Mouse (Mus musculus) intestine, embryonic 15.5 days (tissue): Measurements from ENCODE around the gene Med12l. TPM values are rescaled to one million over a fixed set of nuclear protein-coding genes. Genes with fewer than 3 reads are reported as not detected.
A peak's percentile ranks its signal among the peaks of the same experiment; 100 is the strongest.

Source experiments
- ATAC-seq: fragments of 200-750 bp; cut with Nextera tagmentation; 2 replicates; pipeline ENCODE4 v1.8.0; 2017; ENCODE audit warnings: moderate TSS enrichment, moderate library complexity
- H3K27ac ChIP-seq: fragments of 300-500 bp; sonication (generic); 2 replicates; pipeline ENCODE4 v1.5.1; 2015; ENCODE audit warnings: mild to moderate bottlenecking, inconsistent platforms
- H3K27me3 ChIP-seq: fragments of 300-500 bp; sonication (generic); replicated peaks from 2 replicates; pipeline ENCODE4 v1.6.1; 2015; ENCODE audit warnings: inconsistent platforms
- H3K36me3 ChIP-seq: fragments of 300-500 bp; sonication (generic); 2 replicates; pipeline ENCODE4 v1.6.1; 2015; ENCODE audit warnings: inconsistent platforms
- H3K4me1 ChIP-seq: fragments of 300-500 bp; sonication (generic); replicated peaks from 2 replicates; pipeline ENCODE4 v1.6.1; 2015; ENCODE audit warnings: inconsistent platforms
- H3K4me2 ChIP-seq: fragments of 300-500 bp; sonication (generic); replicated peaks from 2 replicates; pipeline ENCODE4 v1.6.1; 2015; ENCODE audit warnings: mild to moderate bottlenecking, inconsistent platforms
- H3K4me3 ChIP-seq: fragments of 300-500 bp; sonication (generic); replicated peaks from 2 replicates; pipeline ENCODE4 v1.5.1; 2015; ENCODE audit warnings: inconsistent platforms
- H3K9ac ChIP-seq: fragments of 300-500 bp; sonication (generic); 2 replicates; pipeline ENCODE4 v1.6.1; 2015; ENCODE audit warnings: inconsistent platforms
- H3K9me3 ChIP-seq: fragments of 300-500 bp; sonication (generic); 2 replicates; pipeline ENCODE4 v1.6.1; 2016; ENCODE audit warnings: inconsistent platforms
- WGBS: fragments of 180-500 bp; shearing (Covaris S2); methylation state at CpG from one replicate; pipeline ENCODE4 v1.1.7; 2015; 5-methylcytosine and 5-hydroxymethylcytosine counted together
- polyA plus RNA-seq: library from polyadenylated mRNA; unstranded; fragments of >200 nt; fragmentation: Nextera tagmentation; extraction: Ambion mirVana; gene quantifications from 2 replicates; pipeline ENCODE4 v1.2.1, GENCODE M21; 2015

Med12l gene
- polyA plus RNA-seq, 1 experiment from 2014 or later = 1.1 TPM

DNA sequence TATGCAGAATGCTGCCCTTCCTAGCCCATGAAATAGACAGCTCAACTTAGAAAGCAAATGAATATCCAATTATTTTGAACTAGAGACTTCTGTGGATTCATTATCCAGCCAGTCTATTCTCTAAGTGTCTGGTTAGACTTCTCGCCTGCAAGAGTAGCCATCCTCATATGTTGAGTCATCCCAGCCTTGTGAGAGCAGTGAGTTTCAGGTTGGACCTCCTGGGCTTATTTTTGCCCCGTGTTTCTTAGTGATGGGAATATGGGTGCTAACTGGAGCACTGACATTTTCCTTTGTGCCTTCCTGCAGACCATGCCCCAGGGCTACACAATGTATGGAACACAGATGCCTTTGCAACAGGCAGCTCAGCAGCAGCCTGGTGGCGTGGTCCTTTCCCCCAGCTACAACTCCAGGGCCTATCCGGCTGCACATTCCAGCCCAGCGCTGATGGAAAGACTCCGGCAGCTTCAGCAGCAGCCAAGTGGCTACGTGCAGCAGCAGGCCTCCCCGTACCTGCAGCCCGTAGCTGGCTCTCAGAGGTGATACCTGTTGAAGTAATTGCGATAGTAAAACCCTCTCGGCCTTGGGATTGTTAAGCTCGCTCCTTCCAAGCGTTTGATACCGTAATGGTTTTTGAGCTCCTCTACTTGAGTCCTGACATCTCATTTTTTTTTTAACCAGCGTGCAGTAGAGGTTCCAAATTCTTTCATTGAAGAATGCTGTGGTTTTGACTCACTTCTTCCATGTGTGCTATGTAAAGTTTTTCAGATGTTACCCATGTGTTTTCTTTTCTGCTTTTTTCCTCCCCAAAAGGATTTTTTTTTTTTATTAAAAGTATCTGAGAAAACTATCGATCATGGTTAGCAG lies 290.3 kb downstream of the Med12l start:
- 89% methylated on average over 16 of the region's 16 CpGs for WGBS
- Histone ChIP-seq H3K36me3 (no peaks in the 10 kb centered on the region), H3K4me3 (no peak overlapping the region), H3K27me3 (no peaks in the 10 kb centered on the region), H3K4me1 (no peaks in the 10 kb centered on the region), H3K9ac (no peak overlapping the region), H3K4me2 (no peak overlapping the region), H3K27ac (no peak overlapping the region), H3K9me3 (no peaks in the 10 kb centered on the region)
- no peak for ATAC-seq

DNA sequence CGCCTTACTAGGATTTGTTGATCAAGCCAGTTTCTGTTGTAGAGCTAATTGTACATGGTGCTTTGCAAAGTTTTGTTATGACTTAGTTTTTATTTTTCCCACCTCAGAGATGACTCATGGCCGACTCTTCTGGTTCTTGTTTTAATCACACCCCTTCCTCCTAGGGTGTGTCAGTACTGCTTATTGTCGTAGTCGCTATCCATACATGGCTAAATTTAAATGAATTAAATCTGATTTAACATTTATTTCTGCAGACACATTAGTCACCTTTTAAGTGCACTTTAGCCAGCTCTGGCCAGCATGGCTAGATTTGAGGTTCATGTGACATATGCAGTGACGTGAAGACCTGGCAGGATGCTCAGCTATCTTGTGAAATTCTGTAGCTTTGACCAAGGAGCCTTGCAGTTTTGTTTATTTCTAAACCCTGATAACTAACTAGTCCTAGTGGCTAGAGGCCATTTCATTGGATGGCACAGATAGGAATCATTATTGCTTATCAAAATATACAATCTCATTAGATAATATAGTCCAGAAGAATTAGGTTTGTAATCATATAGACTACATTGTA lies 291.0 kb downstream of the Med12l start:
- Histone ChIP-seq H3K9ac (no peak overlapping the region), H3K4me3 (no peak overlapping the region), H3K9me3 (no peaks in the 10 kb centered on the region), H3K27ac (no peak overlapping the region), H3K36me3 (no peaks in the 10 kb centered on the region), H3K4me2 (no peak overlapping the region), H3K27me3 (no peaks in the 10 kb centered on the region), H3K4me1 (no peaks in the 10 kb centered on the region)
- ATAC-seq = no peak
- 88% methylated on average over 5 of the region's 5 CpGs for WGBS

DNA sequence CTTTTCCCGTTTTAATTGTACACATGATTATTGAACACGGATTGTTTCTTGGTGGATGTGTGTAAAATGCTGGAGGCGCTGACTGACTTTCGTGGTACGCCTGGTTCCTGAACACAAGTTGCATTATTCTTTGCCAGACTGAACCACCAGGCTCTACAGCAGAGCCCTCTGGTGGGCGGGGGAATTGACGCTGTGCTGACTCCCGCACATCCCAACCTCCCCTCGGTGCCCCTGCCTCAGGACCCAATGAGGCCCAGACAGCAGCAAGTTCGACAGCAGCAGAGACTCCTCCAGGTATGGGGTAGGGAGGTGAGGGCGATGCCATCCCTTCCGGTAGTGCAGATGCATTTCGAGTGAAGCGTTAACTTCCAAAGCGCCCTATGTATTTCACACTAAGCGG lies 292.0 kb downstream of the Med12l start:
- WGBS = 86% methylated on average over 16 of the region's 16 CpGs
- H3K4me3 ChIP-seq = no peak overlapping the region
- no peaks in the 10 kb centered on the region for H3K4me1 ChIP-seq
- H3K27me3 ChIP-seq = no peaks in the 10 kb centered on the region
- ATAC-seq = no peak
- H3K4me2 ChIP-seq = no peak overlapping the region
- H3K9me3 ChIP-seq = no peaks in the 10 kb centered on the region
- no peak overlapping the region for H3K27ac ChIP-seq
- H3K36me3 ChIP-seq = no peaks in the 10 kb centered on the region
- no peak overlapping the region for H3K9ac ChIP-seq

DNA sequence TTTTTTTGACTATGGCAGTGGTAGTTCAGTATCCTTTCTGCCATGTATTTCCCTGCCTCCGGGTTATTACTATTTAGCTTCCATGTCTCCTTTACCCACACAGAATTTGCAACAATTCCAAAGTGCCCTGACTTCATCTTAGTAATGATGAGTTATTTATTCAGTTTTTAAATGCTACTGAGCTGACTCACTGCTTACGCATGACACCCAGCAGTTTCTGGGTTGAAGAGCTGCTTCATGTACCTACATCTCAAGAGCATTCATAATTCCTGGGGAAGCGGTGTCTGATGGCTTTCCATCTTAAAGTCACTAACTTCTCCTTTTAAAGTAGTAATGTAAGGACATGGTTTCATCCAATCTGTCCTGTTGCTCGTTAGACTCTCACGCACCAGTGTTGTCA lies 299.3 kb downstream of the Med12l start:
- H3K36me3 ChIP-seq = no peaks in the 10 kb centered on the region
- WGBS = 93% methylated on average over 5 of the region's 5 CpGs
- no peaks in the 10 kb centered on the region for H3K27me3 ChIP-seq
- no peak for ATAC-seq
- H3K4me1 ChIP-seq = no peaks in the 10 kb centered on the region
- no peaks in the 10 kb centered on the region for H3K9me3 ChIP-seq
- no peak overlapping the region for H3K9ac ChIP-seq
- H3K4me2 ChIP-seq = no peak overlapping the region
- H3K4me3 ChIP-seq = no peak overlapping the region
- H3K27ac ChIP-seq = no peak overlapping the region

DNA sequence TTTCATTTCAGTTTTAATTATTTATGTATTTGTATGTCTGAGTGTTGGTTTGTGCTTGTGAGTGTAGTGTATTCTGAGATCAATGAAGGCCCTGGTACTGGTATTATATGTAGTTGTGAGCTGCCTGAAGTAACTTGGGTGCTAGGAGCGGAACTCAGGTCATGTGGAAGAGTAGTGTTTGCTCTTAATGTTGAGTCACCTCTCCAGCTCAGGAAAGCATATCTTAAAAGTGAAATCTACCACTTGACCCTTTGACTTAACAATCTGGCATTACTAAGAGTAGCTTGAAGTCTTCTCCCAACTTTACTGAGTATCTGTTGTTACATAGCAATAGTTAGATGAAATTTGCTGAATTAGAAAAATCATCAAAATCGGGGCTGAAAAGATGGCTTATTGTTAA lies 299.9 kb downstream of the Med12l start:
- ATAC-seq = no peak
- H3K4me3 ChIP-seq = no peak overlapping the region
- no peak overlapping the region for H3K4me2 ChIP-seq
- H3K36me3 ChIP-seq = no peaks in the 10 kb centered on the region
- no peaks in the 10 kb centered on the region for H3K9me3 ChIP-seq
- no peaks in the 10 kb centered on the region for H3K4me1 ChIP-seq
- H3K27ac ChIP-seq = no peak overlapping the region
- WGBS = 92% methylated on average over 2 of the region's 2 CpGs
- H3K27me3 ChIP-seq = no peaks in the 10 kb centered on the region
- no peak overlapping the region for H3K9ac ChIP-seq

DNA sequence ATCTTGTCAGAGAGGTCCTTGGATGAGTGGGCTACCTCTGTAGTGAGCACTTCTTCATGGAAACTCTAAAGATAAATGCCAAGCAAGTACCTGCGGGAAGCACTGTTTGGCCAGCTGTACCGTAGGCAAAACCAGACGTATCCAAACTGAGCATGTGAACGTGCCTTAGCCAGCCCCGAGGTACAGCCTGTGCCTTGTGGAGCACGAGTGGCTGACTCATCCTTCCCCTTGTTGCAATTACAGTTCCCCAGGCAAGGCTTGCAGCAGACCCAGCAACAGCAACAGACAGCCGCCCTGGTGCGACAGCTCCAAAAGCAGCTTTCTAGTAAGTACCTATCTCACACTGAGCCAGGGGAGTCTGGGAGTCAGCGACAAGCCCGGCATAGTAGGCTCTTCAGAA lies 307.0 kb downstream of the Med12l start:
- WGBS = 82% methylated on average over 10 of the region's 10 CpGs
- H3K36me3 ChIP-seq = no peaks in the 10 kb centered on the region
- H3K4me2 ChIP-seq = no peak overlapping the region
- H3K27ac ChIP-seq = no peak overlapping the region
- H3K9ac ChIP-seq = no peak overlapping the region
- H3K27me3 ChIP-seq = no peaks in the 10 kb centered on the region
- H3K4me1 ChIP-seq = no peaks in the 10 kb centered on the region
- ATAC-seq = no peak
- H3K9me3 ChIP-seq = no peaks in the 10 kb centered on the region
- H3K4me3 ChIP-seq = no peak overlapping the region

DNA sequence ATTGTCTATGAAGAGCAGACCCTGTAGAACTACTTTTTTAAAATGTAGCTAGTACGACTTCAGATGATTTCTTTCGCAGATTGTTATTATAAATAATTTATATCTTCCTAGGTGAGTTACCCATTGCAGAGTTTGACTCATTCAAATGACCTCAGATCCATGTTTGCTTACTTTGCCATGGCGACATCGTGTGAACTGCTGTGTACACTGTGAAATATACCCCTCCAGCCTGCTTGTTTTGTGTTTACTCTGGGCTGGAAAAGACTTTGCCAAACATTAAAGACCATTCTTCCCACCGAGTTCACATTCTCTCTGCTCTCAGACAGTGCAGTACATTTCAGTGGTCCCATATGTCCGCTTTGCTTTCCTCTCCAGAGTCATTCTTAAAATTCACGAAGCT lies 310.5 kb downstream of the Med12l start:
- ATAC-seq = no peak

DNA sequence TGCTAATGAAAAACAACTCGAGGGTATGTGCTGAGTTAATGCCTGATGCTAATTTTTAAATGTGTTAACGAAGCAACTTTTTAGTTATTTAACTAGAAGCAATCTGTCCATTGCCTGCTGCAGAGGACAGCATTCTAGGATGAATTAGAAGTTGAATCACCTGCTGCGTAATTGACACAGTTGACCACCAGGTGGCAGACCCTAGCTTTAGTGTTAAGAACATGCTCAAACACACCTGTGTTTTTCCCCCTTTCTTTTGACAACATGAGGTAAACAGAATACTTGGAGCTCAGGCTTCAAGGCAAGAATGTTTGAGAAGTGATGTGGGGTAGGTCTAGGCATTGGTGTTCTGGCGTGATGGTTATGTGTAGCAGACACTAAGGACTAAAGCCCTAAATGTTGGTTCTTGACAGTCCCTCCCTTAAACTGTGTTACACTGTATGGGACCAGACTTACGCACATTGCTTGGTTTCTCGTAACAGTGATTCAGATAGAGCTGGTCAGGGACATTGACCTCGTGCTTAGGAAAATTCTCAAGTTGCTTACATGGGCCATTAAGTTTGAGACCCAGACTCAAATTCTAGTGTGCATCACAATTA lies 315.8 kb downstream of the Med12l start:
- peak; percentile 63; the same call in 1 of the 2 replicates for ATAC-seq
- Histone ChIP-seq H3K9me3 (no peaks in the 10 kb centered on the region), H3K9ac (no peak overlapping the region), H3K27ac (no peak overlapping the region), H3K4me2 (no peak overlapping the region), H3K36me3 (peaks cover 2% of the 10 kb centered on the region; the same call in 1 of the 2 replicates), H3K27me3 (no peaks in the 10 kb centered on the region), H3K4me3 (no peak overlapping the region), H3K4me1 (no peaks in the 10 kb centered on the region)
- 48% methylated on average over 7 of the region's 7 CpGs for WGBS

More for the DNA sequence above, 310.5 kb downstream of the Med12l start:
- WGBS = 57% methylated on average over 7 of the region's 7 CpGs
- no peaks in the 10 kb centered on the region for H3K36me3 ChIP-seq
- H3K4me1 ChIP-seq = no peaks in the 10 kb centered on the region
- no peaks in the 10 kb centered on the region for H3K9me3 ChIP-seq
- H3K27me3 ChIP-seq = no peaks in the 10 kb centered on the region
- no peak overlapping the region for H3K9ac ChIP-seq
- no peak overlapping the region for H3K27ac ChIP-seq
- H3K4me3 ChIP-seq = no peak overlapping the region
- H3K4me2 ChIP-seq = no peak overlapping the region

DNA sequence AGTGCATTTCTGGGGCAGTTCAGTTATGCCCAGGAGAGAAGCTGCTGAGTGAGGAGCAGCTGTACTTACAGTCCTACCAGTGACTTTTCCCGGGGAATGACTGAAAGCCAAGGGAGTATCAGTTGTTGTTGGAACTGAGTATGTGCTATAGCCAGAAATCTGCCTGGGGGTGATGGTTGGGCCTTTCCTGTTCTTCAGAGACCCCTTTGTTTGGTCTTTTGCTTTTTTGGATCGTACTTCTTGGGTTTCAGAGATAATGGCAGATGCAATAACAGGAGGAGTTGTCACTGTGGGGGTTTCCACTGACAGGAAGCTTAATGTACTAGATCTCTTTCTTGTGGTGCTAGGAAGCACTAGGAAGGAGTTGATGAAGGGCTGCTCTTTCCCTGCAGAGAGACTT lies 322.9 kb downstream of the Med12l start:
- no peak for ATAC-seq
- no peak overlapping the region for H3K4me2 ChIP-seq
- no peak overlapping the region for H3K27ac ChIP-seq
- no peaks in the 10 kb centered on the region for H3K4me1 ChIP-seq
- peaks cover 13% of the 10 kb centered on the region for H3K36me3 ChIP-seq
- WGBS = 87% methylated on average over 2 of the region's 2 CpGs
- no peak overlapping the region for H3K9ac ChIP-seq
- H3K9me3 ChIP-seq = no peaks in the 10 kb centered on the region
- no peak overlapping the region for H3K4me3 ChIP-seq
- no peaks in the 10 kb centered on the region for H3K27me3 ChIP-seq

DNA sequence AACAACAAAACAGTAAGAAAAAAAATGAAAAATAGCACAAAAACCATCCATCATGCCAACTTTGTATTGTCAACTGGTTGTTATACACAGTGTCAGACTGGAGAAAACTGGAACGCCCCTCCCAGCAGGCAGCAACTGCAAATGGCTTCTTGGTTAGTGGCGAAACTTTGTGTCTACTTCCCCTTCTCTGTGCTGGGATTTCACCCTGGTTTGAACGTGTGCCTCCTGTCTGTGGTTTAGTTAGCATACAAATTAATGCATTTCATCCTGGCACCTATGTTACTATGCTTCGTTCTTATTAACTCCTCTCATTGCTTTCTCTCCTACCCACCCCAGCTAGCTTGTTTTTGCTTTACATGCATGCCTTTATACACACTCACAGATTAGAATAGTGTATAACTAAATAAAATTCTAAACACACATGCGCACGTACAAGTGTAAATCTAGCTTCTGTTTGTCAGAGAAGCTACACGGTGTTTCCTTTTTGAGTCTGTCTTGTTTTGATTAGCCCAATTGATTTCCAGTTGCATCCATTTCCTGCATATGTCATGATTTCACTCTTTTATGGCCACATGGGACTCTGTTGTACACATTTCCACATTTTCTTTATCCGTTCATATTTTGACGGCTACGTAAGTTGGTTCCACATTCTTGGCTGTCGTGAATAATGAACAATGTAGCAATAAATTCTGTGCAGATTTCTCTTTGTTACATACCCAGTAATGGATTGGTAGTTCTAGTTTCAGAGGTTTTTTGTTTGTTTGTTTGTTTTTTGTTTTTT lies 336.2 kb downstream of the Med12l start:
- Histone ChIP-seq H3K27ac (no peak overlapping the region), H3K36me3 (no peaks in the 10 kb centered on the region), H3K4me3 (no peak overlapping the region), H3K9ac (no peak overlapping the region), H3K27me3 (no peaks in the 10 kb centered on the region), H3K4me1 (no peaks in the 10 kb centered on the region), H3K9me3 (no peaks in the 10 kb centered on the region), H3K4me2 (peak overlapping the region; percentile 23; the same call in 1 of the 2 replicates)
- 61% methylated on average over 11 of the region's 11 CpGs for WGBS
- ATAC-seq = no peak

DNA sequence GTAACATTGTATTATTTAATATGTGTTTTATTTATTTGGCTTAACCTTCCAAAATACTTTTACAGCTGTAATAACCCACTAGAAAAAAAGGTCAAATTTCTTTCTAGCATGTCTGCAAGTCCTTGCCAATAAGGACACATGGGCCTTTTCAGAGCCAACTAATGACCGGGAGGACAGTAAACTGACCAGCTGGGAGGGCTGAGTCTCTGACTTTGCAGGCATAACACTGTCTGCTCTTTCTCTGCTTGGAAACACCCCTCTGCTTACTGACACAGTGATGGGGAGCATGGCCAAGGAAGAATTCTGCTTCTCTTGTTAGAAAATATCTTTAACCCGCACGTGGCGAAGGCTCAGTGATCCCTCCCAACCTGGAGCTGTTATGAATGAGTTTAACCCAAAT lies 337.4 kb downstream of the Med12l start:
- H3K4me2 ChIP-seq = peak overlapping the region; percentile 74
- H3K27me3 ChIP-seq = no peaks in the 10 kb centered on the region
- no peak overlapping the region for H3K9ac ChIP-seq
- peak overlapping the region; percentile 72 for H3K4me3 ChIP-seq
- WGBS = 42% methylated on average over 4 of the region's 4 CpGs
- ATAC-seq = peak; percentile 50; the same call in 1 of the 2 replicates
- no peak overlapping the region for H3K27ac ChIP-seq
- H3K36me3 ChIP-seq = no peaks in the 10 kb centered on the region
- H3K4me1 ChIP-seq = no peaks in the 10 kb centered on the region
- H3K9me3 ChIP-seq = no peaks in the 10 kb centered on the region
